Mouse (Mus musculus) large intestine, adult 2 months (tissue): ENCODE data around the gene Ccdc155. TPM values are rescaled to one million over a fixed set of nuclear protein-coding genes. Genes with fewer than 3 reads are reported as not detected.
A peak's percentile ranks its signal among the peaks of the same experiment; 100 is the strongest.

Source experiments
- DNase-seq: peaks from one replicate; pipeline ENCODE4 v3.0.0-alpha.2; 2012; ENCODE audit warnings: low read depth, low spot score
- WGBS: fragments of 180-500 bp; shearing (Covaris S2); methylation state at CpG from one replicate; pipeline ENCODE4 v1.1.7; 2018; 5-methylcytosine and 5-hydroxymethylcytosine counted together
- polyA plus RNA-seq: library from polyadenylated mRNA; depleted of rRNA; stranded (reverse); fragments of >200 nt; gene quantifications from 2 replicates; pipeline ENCODE4 v1.2.3, GENCODE M21; 2012

Ccdc155 gene
- polyA plus RNA-seq, 1 experiment: 0.09 TPM

GRCm38 (mm10) chr7:45169495-45169894 lies 35.2 kb downstream of the Ccdc155 start:
- WGBS: 88% methylated on average over 3 of the region's 3 CpGs
- DNase-seq: no peak

- WGBS: 10% methylated on average over 24 of the region's 24 CpGs
- no peak for DNase-seq
These were observed 36.0 kb downstream of the Ccdc155 start for GRCm38 (mm10) chr7:45168656-45169055.

- WGBS: 11% methylated on average over 19 of the region's 19 CpGs
- DNase-seq: no peak
These were observed 36.8 kb downstream of the Ccdc155 start for GRCm38 (mm10) chr7:45167761-45168445.

- DNase-seq: no peak
- 35% methylated on average over 10 of the region's 10 CpGs for WGBS
These were observed 37.7 kb downstream of the Ccdc155 start for GRCm38 (mm10) chr7:45166950-45167401.

GRCm38 (mm10) chr7:45165701-45166100 lies 39.0 kb downstream of the Ccdc155 start:
- no peak for DNase-seq
- WGBS: 63% methylated on average over 11 of the region's 11 CpGs

GRCm38 (mm10) chr7:45164833-45165232 lies 39.9 kb downstream of the Ccdc155 start:
- 68% methylated on average over 5 of the region's 5 CpGs for WGBS

GRCm38 (mm10) chr7:45163735-45164490 lies 40.8 kb downstream of the Ccdc155 start, which contains the start of gene Slc17a7:
TSS of gene Slc17a7 (plus strand) at chr7:45163949.
- DNase-seq: no peak

More at GRCm38 (mm10) chr7:45164833-45165232, 39.9 kb downstream of the Ccdc155 start:
- no peak for DNase-seq

GRCm38 (mm10) chr7:45162996-45163615 lies 41.6 kb downstream of the Ccdc155 start:
- no peak for DNase-seq
- WGBS: 69% methylated on average over 9 of the region's 9 CpGs

More at GRCm38 (mm10) chr7:45163735-45164490, 40.8 kb downstream of the Ccdc155 start, which contains the start of gene Slc17a7:
- 3% methylated on average over 41 of the region's 41 CpGs for WGBS

- WGBS: 24% methylated on average over 6 of the region's 6 CpGs
- DNase-seq: no peak
These were observed 42.1 kb downstream of the Ccdc155 start for GRCm38 (mm10) chr7:45162551-45162950.

GRCm38 (mm10) chr7:45161612-45162473 lies 42.8 kb downstream of the Ccdc155 start:
- 4% methylated on average over 35 of the region's 35 CpGs for WGBS
- DNase-seq: peak; percentile 44

- 88% methylated on average over 3 of the region's 3 CpGs for WGBS
- DNase-seq: no peak
These were observed 43.8 kb downstream of the Ccdc155 start for GRCm38 (mm10) chr7:45160866-45161265.

GRCm38 (mm10) chr7:45160316-45160800 lies 44.3 kb downstream of the Ccdc155 start:
- 91% methylated on average over 6 of the region's 6 CpGs for WGBS
- DNase-seq: no peak

- 91% methylated on average over 6 of the region's 6 CpGs for WGBS
- no peak for DNase-seq
These were observed 45.7 kb downstream of the Ccdc155 start for GRCm38 (mm10) chr7:45158991-45159390.

GRCm38 (mm10) chr7:45157459-45157858 lies 47.2 kb downstream of the Ccdc155 start:
- 88% methylated on average over 14 of the region's 14 CpGs for WGBS

GRCm38 (mm10) chr7:45156206-45156605 lies 48.5 kb downstream of the Ccdc155 start:
- no peak for DNase-seq
- 95% methylated on average over 15 of the region's 15 CpGs for WGBS

More at GRCm38 (mm10) chr7:45157459-45157858, 47.2 kb downstream of the Ccdc155 start:
- DNase-seq: no peak

- WGBS: 78% methylated on average over 9 of the region's 9 CpGs
- no peak for DNase-seq
These were observed 49.1 kb downstream of the Ccdc155 start for GRCm38 (mm10) chr7:45155590-45155989.

- DNase-seq: no peak
- 52% methylated on average over 12 of the region's 12 CpGs for WGBS
These were observed 49.6 kb downstream of the Ccdc155 start for GRCm38 (mm10) chr7:45154993-45155514.

- WGBS: under 1% methylated on average over 69 of the region's 69 CpGs
- peak; percentile 83 for DNase-seq
These were observed 50.3 kb downstream of the Ccdc155 start, which contains the start of the genes Pih1d1 and Aldh16a1 for GRCm38 (mm10) chr7:45154096-45154992. TSS of gene Pih1d1 (plus strand) at chr7:45154303. TSS of gene Aldh16a1 (minus strand) at chr7:45154584.
